Mouse (Mus musculus) adrenal gland, postnatal 36 days (tissue): ENCODE results near the gene Celf5. TPM values are rescaled to one million over a fixed set of nuclear protein-coding genes. Genes with fewer than 3 reads are reported as not detected.

Source experiments
- DNase-seq, 2 experiments: peaks; one replicate each; pipeline ENCODE4 v3.0.0; 2021; ENCODE audit warnings: mixed read lengths in 1 of 2
- total RNA-seq, 2 experiments: library from RNA; stranded (reverse); gene quantifications; 2 replicates each; pipeline ENCODE4 v1.2.3; 2021

The Celf5 gene
- total RNA-seq, 2 experiments from 2014 or later, result 0.20 to 1.2 TPM

- no peak for DNase-seq
Measured at GRCm38 (mm10) chr10:81497401-81498270, 15.1 kb upstream of the Celf5 start.

GRCm38 (mm10) chr10:81496969-81497368, 14.5 kb upstream of the Celf5 start:
- DNase-seq, result no peak

GRCm38 (mm10) chr10:81496264-81496901, 13.9 kb upstream of the Celf5 start, which contains the start of gene Ncln:
TSS of gene Ncln (minus strand) at chr10:81496392.
- DNase-seq, result peak; percentile 97

GRCm38 (mm10) chr10:81495616-81496263, 13.2 kb upstream of the Celf5 start:
- no peak for DNase-seq

- no peak for DNase-seq
Measured at GRCm38 (mm10) chr10:81495151-81495550, 12.6 kb upstream of the Celf5 start.

- DNase-seq, result no peak
Measured at GRCm38 (mm10) chr10:81494260-81495041, 11.9 kb upstream of the Celf5 start.

GRCm38 (mm10) chr10:81493601-81494220, 11.2 kb upstream of the Celf5 start:
- no peak for DNase-seq

GRCm38 (mm10) chr10:81492606-81493240, 10.2 kb upstream of the Celf5 start:
- DNase-seq, result no peak

GRCm38 (mm10) chr10:81491018-81491417, 8.5 kb upstream of the Celf5 start:
- no peak for DNase-seq

- DNase-seq, result no peak
Measured at GRCm38 (mm10) chr10:81489941-81490340, 7.4 kb upstream of the Celf5 start.

- no peak for DNase-seq
Measured at GRCm38 (mm10) chr10:81488081-81488480, 5.6 kb upstream of the Celf5 start.

GRCm38 (mm10) chr10:81486496-81486895, 4.0 kb upstream of the Celf5 start:
- DNase-seq, result no peak

GRCm38 (mm10) chr10:81485479-81486018, 3.0 kb upstream of the Celf5 start:
- DNase-seq, result no peak

GRCm38 (mm10) chr10:81485060-81485449, 2.5 kb upstream of the Celf5 start:
- DNase-seq, result no peak

- DNase-seq, result no peak
Measured at GRCm38 (mm10) chr10:81484441-81485059, 2.0 kb upstream of the Celf5 start.

GRCm38 (mm10) chr10:81483983-81484382, 1.5 kb upstream of the Celf5 start:
- no peak for DNase-seq

- no peak for DNase-seq
Measured at GRCm38 (mm10) chr10:81481605-81482532, 640 bp downstream of the Celf5 start.

GRCm38 (mm10) chr10:81474461-81474860, 8.0 kb downstream of the Celf5 start:
- DNase-seq, result no peak

- DNase-seq, result no peak
Measured at GRCm38 (mm10) chr10:81473003-81473451, 9.5 kb downstream of the Celf5 start.
